Mouse (Mus musculus): ENCODE measurements at regions not wholly inside any gene's neighbourhood (a gene's known extent, or its start where the extent isn't known, plus 50 kb on each side); places are given as distances from the start of the nearest gene placed in this dataset.

GRCm38 (mm10) chr2:61295261-61295964 lies 283.0 kb upstream of the Tank start:
- TF ChIP-seq POLR2A (IDR thresholded peaks at IDR 0.05; ENCODE audit: borderline replicate concordance, extremely low read depth, insufficient read depth, insufficient read length, poor library complexity, severe bottlenecking): no peak
- TF ChIP-seq CTCF (IDR thresholded peaks at IDR 0.05; ENCODE audit: borderline replicate concordance, extremely low read depth, insufficient read depth, insufficient read length): no peak
